Mouse (Mus musculus) effector memory CD4-positive, alpha-beta T cell, adult 5 months (primary cell): ENCODE data around the gene Trpm7. TPM values are rescaled to one million over a fixed set of nuclear protein-coding genes. Genes with fewer than 3 reads are reported as not detected.

Experiments
- polyA plus RNA-seq: library from polyadenylated mRNA; unstranded; fragments of 100-300 nt; shearing (Covaris generic); gene quantifications from one replicate; pipeline ENCODE4 v1.2.1, GENCODE M21; 2017

Trpm7 gene
- 62.2 TPM for polyA plus RNA-seq

DNA sequence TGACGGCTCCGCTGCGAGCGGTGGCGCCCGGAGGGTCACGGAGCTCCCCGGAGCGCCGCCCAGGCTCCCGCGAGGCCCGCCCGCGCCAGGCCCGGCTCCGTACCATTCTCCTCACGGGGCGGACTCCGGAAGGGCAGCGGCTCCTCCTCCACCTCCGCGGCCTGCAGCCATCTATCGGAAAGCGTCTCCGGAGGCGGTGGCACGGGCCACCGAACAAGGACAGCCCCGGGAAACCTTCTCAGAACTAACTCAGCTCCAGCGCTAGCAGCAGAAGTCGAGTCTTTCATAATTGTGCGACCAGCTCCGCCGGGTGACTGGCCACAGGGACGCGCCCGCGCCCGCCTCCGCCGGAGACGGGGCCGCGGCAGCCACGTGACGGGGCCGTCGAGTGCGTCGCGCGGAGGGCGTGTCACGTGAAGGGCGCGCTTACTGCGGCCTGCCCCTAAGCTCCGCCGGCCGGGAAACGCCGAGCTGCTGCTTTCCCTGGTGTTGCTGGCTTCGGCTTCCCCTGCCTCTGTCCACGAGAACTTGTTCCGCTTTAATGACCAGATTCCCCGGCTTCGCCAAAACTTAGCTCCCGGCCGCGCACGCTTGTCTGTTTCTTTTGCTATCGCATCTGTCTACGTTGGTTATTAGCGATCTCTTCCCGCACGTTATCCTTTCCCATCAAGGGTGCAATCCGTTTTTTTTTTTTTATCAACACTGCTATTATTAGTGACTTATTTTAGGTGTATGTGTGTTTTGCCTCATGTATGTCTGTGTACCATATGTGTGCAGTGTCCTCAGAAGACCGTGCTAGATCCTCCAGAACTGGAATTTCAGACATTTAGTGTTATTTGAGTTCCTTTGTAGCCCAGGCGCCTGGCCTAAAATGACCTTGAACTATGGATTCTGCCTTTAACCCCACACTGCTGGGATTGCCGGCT is at the start of gene Trpm7:
Gene Trpm7 (minus strand): TSS at position 360 of the 926 bp plus-strand sequence.

DNA sequence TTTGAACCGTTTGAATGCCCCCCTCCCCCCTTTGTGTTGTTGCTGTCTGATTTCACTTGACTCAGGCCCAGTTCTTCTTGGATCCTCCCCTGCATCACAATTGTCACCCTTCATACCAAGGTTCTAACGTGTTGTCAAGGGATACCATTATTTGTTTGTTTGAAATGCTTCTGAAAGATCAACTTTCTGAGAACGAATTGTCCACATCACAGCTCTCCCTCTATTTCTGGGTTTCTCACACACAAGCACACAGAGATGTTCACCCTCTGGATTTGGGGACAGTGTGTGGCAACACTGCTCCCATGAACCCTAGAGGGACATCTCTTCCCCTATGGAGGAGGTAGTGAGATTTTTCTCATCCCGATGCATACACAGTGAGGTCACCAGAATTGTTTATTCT is 92.7 kb downstream of the Trpm7 start, which contains the start of gene Usp50:
Gene Usp50 (minus strand): TSS at position 101 of the 400 bp plus-strand sequence.

Other genes with a start within 250 kb of the Trpm7 start
- gene Gabpb1, start 199.9 kb downstream of the Trpm7 start, polyA plus RNA-seq: 271 TPM
- gene Usp8, start 168.9 kb downstream of the Trpm7 start, polyA plus RNA-seq: 48.2 TPM
- gene Usp50, start 92.8 kb downstream of the Trpm7 start, polyA plus RNA-seq: 3.6 TPM
- gene Sppl2a, start 57.0 kb upstream of the Trpm7 start, polyA plus RNA-seq: 59.7 TPM
- 13.7 TPM for gene Ap4e1, start 132.5 kb upstream of the Trpm7 start, polyA plus RNA-seq
- gene Blvra, start 194.4 kb upstream of the Trpm7 start, polyA plus RNA-seq: 36.1 TPM